Mouse (Mus musculus) skeletal muscle tissue, adult 2 months (tissue): ENCODE measurements at regions not wholly inside any gene's neighbourhood (a gene's known extent, or its start where the extent isn't known, plus 50 kb on each side); places are given as distances from the start of the nearest gene placed in this dataset.

Experiments used
- DNase-seq: peaks from one replicate; pipeline ENCODE4 v3.0.0-alpha.2; 2012; ENCODE audit warnings: low read depth, low spot score

DNA sequence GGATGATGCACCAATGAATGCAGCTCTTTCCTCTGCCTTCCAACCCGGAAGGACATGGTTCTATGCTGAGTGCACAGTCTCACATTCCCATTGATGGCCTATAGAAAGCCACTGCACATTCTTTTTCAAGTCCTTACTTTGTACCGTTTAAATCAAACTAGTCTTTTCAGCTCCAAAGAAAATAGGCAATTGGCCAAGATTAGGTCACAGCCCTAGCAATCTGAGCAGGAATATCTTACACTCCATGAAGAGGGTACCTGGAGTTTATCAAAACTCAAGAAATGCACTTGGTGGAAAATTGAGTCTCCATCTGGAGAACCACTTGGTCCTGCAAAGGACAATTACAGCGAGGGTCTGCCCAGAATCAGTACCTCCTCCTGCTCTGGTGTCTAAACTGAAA is 253.4 kb downstream of the Sox4 start:
- no peak for DNase-seq

DNA sequence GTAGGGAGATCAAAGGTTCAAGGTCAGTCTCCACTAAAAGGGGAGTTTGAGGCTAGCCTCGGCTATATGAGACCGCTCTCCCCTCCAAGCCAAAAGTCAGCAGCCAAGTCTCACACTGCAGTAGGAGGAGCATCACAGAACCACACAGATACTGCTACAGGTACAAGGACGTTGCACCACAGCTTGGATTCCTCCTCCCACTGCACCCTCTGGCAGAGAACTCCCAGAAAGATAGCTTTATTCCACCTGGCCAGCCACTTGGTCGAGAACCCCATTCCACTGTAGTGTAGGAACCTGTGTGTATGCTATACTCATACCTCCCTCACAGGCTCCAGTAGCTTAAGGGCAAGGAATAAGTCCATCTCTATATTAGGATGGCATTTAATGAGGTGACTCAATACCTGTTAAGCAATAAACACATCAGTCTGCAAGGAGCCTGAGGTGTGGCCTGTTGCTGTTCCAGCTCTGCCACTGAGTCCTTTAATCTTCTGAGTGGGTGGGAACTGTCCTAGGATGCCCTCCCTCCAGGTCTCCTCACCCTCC is 254.0 kb downstream of the Sox4 start:
- DNase-seq = no peak

DNA sequence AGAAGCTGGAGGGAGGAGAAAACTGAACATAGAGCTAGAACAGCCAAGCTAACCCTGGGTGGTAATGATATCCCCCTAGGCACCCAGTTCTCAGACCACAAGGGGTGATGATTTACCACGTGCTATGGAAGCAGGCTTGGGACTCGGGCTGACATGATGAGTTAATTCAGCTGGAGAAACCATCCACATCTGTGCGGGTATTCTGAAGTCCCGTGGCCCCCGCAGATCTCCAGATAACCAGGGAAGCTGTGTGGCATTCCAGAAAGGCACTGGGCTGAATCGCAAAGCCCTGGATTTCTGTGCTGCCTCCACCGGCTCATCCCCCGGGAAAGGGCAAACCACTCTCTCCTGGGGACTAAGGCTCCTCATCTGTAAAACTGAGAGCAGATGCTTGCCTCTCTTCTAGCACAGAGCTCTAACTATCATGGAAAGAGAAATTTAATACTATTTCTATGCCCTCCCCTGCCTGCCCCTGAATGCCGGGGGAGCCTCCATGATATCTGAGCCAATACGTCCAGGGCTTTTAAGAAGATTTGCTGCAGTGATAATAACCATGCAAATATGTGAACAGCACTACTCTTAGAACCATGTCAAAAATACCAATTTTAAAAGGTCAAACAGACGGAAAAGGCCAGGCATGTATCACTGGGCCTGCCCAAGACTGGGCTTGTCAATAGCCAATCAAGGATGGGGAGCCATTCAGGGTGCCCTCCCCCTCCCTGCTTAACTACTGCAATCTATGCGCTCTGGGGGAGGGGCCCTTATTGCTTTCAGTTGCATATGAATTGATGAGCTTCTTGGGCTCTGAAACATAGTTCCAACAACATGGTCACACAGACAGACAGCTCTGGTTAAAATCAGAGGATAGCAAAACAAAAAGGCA is 255.5 kb downstream of the Sox4 start:
- DNase-seq = no peak

DNA sequence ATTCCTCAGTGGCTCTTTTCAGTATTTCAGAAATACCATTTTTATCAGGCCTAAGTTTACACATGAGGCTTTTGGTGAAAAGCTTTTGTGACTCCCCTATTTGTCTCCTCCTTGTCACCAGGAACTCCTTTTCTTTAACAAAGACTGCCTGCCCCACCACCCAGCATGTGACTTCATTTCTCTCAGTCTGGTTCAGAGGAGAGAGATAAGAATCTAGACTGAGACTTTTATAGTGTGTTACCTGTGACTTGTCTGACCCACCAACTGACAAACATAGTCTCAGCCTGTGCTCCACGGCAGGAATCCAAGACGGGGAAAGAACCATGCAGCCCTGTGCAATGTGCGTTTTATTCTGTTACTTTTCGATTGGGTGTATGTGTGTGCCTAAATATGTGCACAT is 260.4 kb downstream of the Sox4 start:
- no peak for DNase-seq

DNA sequence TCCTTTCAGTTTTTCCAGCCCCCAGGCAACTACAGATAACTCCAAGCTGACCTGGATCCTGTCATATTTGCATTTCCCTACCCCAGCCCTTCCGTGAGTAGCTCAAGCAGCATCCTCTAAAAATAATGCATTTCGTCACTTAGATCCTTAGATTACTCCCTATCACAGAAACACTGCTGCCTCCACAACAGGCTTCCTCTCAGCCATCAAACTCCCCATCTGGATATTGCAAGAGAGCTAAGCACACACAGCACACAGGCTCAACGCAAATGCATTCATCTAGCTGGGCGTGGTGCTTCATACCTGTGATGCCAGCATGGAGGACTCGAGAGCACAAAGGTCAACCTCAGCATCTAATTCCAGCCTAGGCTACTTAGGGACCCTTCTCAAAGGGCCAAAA is 260.9 kb downstream of the Sox4 start:
- no peak for DNase-seq

DNA sequence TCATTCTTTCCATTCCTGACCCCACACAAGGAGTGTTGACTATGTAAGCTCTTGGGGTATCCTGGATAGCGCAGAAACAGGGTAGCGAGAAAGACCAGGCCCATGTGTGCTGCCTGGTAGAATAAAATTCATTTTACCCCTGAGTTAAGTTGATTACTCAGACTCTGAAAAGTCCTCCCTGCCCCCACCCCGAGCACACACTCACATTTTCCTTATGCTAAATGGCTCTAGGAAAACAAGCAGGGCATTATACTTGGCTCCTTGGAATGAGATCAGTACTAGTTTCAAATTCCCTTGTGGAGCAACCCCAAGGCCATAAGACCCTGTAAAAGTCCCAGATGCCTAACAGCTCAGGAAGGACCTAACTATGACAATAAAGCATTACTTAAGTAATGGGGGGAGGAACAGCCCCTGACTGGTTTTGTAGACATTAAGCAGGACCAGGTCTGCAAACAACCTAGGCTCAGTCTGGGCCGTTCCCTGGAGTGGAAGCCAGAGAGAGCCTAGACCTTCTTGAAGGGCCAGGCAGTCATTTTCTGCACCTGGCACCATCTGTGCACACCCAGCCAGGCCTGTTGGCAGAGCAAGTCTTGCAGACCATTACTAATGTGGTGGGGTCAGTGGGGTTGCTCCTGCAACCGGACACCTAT is 262.9 kb downstream of the Sox4 start:
- peak; percentile 33 for DNase-seq

DNA sequence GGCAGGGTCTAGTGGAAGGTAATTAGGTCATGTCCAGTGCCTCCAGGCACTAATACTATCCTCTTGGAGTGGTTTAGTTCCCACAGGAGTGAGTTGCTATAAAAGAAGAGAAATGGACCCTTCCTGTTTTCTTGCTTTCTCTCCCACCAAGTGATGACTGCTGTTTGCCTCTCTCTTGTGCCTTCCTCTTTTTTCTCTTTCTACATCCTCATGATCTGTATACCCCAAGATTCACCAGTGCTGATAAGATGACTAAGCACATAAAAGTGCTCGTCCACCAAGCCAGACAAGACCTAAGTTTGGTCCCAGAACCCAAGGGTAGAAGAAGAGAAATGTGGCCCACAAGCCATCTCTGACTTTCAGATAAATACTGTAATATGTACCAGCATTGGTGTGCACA is 265.7 kb downstream of the Sox4 start:
- DNase-seq = no peak

DNA sequence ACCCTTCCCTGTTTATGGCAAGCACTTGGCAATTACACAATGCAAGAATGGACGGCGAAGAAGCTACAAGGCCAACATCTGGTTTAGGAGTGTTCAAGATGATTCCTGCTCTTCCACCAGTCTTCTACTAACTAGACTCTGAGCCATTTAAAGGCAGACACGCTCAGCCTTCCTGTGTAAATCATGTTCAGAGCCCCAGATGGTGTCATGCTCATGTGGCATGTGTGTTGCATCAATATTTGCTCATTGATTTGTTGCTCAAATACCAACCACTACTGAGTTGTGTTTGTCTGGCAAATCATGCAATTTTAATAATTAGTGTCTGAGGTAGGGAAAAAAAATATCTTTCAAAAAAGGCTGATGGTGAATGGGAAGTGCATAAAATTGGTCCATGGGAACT is 269.2 kb downstream of the Sox4 start:
- no peak for DNase-seq

DNA sequence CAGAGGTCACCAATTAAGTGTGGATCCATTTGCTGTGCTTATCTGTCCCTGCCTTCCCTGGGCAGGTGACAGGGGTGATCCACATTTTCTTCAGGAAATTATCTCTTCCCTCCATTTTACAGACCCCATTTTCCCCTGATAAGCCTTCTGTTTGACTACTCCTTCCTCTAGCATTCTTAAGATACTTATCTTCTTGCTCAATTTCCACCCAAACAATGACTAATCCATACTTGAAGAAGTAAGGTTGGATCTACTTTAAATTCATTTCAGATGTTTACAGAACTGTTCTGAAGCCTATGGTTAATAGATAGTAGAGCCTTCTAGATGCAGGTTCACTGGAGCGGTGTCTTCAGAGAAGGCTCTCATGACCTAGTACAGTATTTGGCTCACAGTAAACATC is 273.2 kb downstream of the Sox4 start:
- no peak for DNase-seq

DNA sequence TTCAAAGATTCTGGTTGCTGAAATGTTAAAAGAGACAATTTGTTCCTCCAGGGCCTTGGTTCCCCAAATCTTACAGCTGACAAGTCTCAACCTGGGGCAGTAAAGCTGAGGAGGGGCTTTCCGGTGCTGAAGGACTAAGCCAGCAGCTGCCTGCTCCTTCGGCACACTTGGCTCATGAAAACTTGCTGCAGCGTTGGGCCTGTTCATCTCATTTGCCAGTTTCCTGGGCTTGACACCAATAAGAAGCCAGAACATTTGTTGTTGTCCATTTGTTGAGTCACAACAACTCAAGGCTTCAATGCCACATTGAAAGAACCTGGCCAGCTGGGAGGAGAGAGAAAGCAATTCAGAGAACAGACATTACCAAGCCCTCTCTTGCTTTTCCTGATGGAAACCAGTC is 279.9 kb downstream of the Sox4 start:
- DNase-seq = no peak

DNA sequence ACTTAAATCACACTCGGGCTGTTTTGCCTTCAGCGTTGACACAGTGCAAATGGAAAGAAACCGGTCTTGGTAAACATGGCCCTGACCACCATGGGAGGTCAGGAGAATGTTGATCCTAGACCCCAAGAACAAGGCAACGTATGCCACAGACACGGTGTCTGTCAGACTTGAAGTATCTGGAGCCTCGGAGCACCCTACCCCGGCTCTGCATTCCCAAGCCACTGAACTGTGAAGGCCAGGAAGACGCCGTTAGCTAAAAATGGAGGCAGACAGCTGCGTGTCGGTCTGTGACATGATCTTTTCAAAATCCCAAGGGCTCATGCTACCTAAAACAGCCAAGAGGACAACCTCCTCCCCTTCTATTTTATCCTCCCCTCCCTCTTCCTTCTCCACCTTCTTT is 282.0 kb downstream of the Sox4 start:
- peak; percentile 32 for DNase-seq

DNA sequence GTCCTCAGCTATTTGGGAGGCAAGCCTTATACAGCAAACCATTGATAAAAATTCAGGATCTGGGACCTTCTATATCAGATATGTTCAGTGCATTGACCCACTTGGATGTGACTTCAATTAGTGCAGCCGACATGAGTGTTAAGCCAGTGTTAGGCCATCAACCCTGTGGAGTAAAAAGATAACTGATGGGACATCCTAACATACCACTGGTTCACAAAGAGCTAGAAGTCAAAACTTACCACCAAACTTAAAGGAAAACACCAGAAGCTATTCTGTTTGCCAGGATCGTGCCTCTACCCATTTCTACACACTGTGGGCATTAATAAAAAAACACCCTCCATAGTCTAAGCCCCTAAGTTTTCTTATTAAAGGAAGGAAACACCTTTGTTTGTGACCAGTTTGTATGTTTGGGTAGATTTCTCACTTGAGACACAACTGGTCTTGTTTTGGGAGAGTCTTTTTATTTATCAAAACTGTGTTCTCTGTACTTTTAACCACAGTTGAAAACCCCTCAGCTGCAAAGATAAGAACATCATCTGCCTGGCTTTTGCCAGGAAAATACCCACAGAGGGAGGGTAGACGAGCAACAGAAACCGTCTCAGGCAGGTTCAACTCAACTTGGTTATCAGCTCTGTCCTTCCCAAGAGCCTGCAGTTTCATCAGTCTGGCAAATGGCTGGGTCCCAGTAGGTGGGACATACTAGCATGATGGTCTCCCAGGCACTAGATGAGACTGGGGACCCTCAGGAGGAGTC is 283.5 kb downstream of the Sox4 start:
- DNase-seq = no peak

DNA sequence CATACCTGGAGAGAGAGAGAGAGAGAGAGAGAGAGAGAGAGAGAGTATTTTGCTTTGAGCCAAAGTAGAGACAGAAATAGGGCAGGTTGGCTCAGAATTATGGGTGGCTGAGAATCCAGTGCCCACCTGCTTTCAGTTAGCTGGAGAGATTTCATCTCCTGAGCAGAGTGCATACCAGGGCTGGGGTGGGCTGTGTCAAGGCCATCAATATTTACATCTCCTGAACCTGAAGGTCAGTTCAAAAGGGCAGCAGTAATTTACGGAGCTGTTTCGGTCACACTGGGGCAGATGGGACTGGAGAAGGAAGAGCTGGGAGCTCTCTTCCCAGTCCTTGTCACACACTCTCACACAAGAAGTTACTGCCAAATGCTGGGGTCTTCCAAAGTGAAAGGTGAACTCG is 286.7 kb downstream of the Sox4 start:
- DNase-seq = no peak

DNA sequence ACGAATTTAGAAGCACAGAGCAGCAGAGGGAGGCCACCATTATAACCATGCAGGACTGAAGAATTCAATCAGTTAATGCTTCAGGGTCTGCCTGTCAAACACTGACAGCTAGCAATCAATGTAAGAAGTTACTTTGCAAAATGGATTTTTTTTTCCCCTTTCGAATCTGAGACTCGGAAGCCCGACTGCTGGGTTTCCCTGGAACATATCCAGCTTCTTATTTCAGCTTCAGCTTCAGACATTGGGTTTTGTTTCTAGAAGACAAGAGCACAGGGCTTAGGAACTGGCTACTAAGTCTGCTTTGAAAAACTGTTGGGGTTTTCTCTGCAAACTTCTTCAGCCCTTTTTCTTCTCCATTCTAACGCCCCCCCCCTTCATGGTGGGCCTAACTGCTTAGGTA is 288.4 kb downstream of the Sox4 start:
- no peak for DNase-seq

DNA sequence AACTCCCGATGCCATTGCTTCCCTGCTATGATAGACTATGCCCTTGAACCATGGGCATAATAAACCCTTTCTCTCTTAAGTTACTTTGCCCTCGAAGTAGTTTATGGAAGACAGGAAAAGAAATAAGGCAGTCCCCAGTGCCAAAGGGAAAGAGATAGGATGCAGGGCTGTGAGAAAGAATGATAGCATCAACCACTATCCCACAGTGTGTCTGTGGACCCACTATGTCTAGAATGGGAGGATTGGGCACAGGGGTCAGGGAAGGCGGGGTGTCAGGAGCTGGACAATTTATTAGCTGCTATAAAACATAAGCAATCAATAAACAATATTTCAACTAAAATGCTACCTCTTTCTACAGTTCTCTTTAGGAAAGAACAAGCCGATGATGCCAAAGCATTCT is 288.8 kb downstream of the Sox4 start:
- DNase-seq = no peak

DNA sequence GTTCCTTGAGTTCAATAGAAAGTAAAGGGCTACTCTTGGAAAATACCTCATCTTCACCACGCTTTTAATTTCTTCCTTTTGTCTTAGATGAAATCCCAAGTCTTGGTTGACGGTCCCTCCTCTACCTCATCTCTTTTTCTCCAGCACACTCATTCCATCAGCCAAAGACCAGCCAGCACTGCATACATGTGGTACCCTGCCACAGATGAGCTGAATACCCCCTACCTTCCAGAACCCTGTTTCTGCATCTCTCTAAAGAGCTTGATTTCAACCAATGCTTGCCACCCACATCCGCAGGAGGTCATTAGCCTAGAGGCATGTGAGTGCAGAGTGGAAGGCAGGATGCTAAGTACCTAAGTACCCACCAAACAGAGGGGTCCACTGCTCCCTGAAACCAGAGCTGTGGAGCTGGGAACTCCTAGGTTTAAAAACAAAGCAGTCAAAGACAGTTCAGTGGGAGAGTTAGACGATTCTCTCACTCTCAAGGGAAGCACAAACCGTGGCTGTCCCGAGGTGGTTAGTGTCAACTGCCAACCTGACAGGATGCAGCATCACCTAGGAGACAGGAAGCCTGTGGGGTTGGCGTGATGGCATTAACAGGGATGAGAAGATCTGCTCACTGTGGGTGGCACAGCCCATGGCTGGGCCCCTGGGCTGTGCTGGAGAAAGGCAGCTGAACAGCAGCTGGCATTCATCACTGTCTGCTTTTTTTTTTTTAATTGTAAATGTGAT is 289.4 kb downstream of the Sox4 start:
- no peak for DNase-seq

DNA sequence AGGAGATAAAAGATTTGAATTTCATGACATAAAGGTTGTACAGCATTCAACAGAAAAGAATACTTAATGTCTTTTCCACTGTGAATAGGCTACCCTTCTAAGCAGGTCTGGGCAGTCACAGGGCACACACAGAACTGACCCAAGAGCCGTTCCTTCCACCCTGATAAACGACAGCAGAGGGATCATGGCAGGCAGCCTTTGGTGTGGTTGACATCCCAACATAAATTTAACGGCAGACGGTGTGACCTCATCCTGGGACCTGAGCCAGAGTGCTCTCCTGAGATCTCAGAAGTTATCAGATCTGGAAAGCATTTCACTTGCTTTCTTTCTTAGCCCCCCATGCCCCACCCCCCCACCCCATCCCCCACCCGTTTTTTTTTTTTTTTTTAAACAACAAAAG is 290.1 kb downstream of the Sox4 start:
- DNase-seq = peak; percentile 13

DNA sequence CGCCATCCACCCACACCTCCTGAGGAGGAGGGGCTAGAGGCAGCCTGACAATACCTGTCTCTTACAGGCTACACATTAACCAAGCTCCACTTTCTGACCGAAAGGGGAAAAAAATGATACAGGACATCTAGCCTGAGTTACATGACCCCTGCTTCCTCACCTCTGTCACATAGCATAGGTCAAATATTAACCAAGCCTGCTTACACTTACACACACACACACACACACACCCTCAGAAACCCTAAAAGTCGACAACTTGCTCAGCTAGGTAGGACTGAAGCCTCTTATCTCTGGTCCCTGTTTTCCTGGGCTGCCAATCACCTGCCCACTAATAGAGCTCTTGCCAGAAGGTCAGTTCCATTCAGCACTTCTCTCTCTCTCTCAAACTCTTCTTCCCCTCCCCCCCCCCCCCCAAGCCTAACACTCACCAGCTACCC is 291.2 kb downstream of the Sox4 start:
- DNase-seq = no peak

DNA sequence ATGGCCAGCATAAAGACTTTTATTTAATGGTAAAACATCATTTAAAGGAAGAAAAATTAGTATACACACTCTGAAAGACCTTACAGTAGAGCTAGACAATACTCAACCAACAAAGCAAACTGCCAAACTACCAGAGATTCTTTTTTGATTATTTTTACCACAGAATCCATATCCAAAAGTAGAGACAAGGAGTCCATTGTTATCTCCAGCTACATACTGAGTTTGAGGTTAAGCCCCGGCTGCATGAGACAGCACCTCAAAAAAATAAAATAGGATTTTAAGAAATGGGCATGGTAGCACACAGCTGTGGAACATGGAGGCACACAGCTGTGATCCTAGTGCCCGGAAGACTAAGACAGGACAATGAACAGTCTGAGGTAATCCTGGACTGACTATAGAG is 293.4 kb downstream of the Sox4 start:
- DNase-seq = no peak

DNA sequence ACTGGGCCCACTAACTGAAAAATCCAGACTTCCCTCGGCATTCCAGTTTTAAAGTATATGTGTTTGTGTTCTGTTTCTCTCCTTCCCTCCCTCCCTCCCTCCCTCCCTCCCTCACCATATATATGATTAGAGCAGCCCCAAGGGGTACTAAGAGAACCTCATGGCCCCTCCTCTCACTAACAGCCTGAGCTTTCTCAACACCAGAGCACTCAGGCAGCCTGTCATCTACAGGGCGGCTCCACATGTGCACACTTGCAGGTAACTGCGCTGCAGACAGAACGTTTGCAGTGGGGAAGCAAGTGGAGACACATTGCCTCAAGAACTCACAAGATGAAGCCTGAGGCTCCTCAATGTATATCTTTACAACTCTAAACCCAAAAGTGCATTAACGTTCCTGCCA is 294.9 kb downstream of the Sox4 start:
- no peak for DNase-seq

DNA sequence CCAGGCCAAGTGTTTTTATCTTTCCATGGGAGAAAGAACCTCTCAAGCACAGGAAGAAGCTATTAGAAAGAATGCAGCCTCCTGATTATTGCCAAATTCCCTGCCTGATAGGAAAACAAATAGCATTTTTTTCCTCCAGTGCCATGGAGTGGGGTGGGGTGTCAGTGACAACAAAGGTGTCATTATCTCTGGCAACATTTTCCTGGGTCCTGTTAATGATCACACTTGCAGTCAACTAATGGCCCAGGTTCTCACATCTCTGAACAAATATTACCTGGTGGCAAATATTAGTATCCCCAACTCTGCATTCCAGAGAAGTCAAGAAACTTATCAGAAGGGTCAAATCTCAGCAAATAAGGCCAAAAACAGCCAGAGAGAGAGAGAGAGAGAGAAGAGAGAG is 298.6 kb downstream of the Sox4 start:
- DNase-seq = no peak

DNA sequence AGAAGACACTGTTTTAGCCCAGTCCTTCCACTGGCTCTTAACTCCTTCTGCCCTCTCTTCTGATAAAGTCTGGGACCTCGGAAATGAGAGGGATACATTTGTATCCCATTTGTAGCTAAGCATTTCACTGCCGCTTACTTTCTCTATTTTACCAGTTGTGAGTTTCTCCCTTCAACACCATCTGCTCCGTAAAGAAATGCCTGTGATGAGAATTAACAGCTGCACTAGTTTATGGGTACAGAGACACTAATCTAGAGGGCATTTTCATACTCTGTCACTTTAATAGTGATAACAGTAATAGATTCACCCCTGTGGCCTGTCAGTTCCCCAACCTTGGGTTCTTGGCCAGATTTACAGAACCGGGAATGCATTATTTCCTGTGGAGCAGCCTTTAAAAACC is 300.2 kb downstream of the Sox4 start:
- DNase-seq = no peak
